Mouse (Mus musculus): ENCODE results near the gene Ccdc146. TPM values are rescaled to one million over a fixed set of nuclear protein-coding genes. Genes with fewer than 3 reads are reported as not detected.
"Not testable (repeated sequence)": the region's sequence is repeated elsewhere in the genome, so short reads cannot be mapped to it uniquely, and the experiment has no call there.

Gene Ccdc146
- total RNA-seq, 2 experiments from 2014 or later, result not detected

DNA sequence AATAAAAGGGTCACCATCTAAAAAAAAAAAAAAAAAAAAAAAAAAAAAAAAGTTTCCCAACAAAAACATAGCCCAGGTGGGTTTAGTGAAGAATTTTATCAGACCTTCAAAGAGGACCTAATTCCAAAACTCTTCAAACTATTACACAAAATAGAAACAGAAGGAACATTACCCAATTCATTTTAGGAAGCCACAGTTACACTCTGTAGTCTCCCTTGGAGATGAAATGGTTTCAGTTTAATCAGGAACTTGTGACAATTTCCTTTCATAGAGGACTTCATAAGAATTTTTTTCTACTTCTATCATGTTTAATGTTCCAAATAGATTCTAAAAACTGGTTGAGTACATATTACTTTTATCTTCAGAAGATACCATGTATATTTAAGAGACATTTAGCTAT is 72.8 kb downstream of the Ccdc146 start:
- no peak for ATAC-seq (replicated peaks; ENCODE audit: low FRiP score, poor library complexity, severe bottlenecking)

DNA sequence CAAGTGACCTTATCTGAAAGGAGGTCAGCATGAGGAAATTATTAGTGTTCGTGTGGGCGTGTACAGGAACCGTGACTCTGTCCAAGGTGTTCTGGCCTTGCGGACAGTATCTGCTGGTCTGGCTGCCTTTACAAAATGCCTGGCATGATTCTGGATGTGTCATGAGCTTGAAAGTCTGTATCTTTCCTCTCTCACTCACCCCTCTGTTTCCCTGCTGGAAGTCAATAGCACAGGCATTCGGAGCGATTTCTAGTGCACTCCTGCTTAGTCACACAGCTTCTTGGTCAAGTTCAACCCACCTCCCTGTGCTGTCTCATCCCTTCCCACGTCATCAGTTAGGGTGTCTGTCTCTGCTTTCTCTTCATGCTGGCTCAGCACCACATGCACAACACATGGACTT is 76.1 kb downstream of the Ccdc146 start:
- ATAC-seq (replicated peaks; ENCODE audit: low FRiP score, poor library complexity, severe bottlenecking), result no peak

- not testable (repeated sequence) for ATAC-seq (replicated peaks; ENCODE audit: low FRiP score, poor library complexity, severe bottlenecking)
These were observed 82.2 kb downstream of the Ccdc146 start for GRCm38 (mm10) chr5:21342265-21342664.

DNA sequence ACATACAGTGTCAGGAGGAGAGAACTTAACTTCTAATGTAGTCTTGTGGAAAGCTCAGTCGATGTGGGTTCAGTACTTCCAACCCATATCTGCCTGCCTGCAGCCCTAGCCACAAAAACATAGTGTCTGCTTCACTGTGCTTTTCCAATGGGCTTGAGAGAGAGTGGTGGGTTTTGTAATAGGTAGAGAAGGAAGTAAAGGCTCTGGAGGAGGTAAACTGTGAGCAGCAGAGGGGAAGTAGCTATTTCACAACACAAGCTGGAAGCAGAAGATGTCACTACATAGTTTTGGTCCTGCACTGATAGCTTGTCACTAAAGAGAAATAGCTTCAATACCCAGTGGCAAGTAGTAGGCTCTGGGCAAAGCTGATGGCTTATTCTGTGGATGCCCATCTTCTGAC is 92.4 kb downstream of the Ccdc146 start:
- no peak for ATAC-seq (replicated peaks; ENCODE audit: low FRiP score, poor library complexity, severe bottlenecking)

GRCm38 (mm10) chr5:21331656-21332055 is 92.8 kb downstream of the Ccdc146 start:
- ATAC-seq (replicated peaks; ENCODE audit: low FRiP score, poor library complexity, severe bottlenecking), result no peak

GRCm38 (mm10) chr5:21329672-21330665 is 94.5 kb downstream of the Ccdc146 start:
- ATAC-seq (replicated peaks; ENCODE audit: low FRiP score, poor library complexity, severe bottlenecking), result no peak

GRCm38 (mm10) chr5:21328560-21328959 is 95.9 kb downstream of the Ccdc146 start:
- no peak for ATAC-seq (replicated peaks; ENCODE audit: low FRiP score, poor library complexity, severe bottlenecking)

DNA sequence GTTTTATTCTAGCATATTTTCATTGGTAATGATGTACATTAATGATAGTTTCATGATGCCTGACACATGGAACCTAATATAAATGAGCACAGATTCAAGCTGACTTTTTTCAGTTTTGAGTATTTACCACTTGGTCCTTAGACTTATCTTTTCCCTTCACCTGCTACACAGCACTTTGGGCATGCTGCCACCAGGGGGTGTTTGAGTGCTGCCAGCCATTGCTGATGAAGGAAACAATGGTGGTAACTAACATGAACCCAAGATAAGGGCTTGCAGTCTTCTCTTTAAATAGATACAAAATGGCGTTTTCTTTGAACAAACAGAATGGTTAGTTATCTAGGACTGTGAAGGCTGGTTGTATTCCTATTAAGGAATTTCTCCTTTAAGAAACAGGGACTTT is 98.0 kb downstream of the Ccdc146 start:
- ATAC-seq (replicated peaks; ENCODE audit: low FRiP score, poor library complexity, severe bottlenecking), result no peak

DNA sequence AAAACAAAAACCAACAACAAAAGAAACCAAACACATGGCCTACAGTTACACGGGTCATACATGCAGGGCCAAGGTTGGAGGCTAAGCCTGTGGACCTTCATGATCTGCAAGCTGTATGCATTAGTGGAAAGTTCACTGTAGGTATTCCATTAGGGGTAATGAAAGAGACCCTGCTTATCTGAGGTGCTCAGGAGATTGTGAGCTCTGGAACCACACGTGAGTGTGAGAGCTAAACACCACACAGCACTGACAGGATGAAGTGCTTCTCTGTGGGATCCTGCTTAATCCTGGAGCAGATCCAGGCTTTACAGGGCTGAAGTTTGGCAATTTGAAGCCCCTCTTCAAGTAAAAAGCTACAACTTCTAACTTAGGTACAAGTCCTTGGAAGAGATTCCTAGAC is 104.3 kb downstream of the Ccdc146 start:
- no peak for ATAC-seq (replicated peaks; ENCODE audit: low FRiP score, poor library complexity, severe bottlenecking)

DNA sequence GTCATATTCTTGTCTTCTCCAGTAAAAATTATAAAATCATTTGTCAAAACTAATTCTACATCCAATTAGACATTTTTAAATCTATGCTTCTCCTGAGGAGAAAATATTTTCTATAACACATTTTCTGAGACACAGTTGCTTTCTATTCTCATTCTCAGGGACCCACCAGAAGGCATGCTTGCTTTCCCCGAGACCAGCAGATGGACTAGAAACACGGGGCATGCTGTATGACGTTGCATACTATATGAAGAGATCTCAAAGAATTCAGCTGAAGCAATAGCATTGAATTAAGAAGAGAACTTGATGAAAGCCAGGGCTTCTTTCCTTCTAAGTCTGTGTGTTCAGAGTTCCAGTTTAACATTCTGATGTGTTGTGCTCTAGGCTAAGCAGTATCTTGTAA is 109.8 kb downstream of the Ccdc146 start:
- ATAC-seq (replicated peaks; ENCODE audit: low FRiP score, poor library complexity, severe bottlenecking), result no peak

DNA sequence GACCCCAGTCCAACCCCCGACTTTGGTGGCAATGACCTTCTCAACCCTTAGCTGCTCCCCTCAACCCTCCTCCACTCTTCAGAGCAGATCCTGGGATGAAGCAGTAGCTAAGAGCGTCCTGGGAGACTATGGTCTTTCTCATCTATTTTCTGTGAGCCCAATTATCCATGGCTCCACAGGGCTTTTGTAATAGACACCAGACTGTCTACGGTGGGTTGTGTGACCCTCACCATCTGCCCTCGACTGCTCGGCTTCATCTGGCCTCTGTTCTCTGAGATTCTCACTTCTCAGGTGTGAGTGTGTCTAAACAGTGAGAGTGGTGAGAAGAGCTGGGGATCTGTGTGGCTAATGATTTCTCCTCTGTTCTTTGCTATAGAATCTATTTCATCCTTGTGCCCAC is 117.3 kb downstream of the Ccdc146 start:
- no peak for ATAC-seq (replicated peaks; ENCODE audit: low FRiP score, poor library complexity, severe bottlenecking)

DNA sequence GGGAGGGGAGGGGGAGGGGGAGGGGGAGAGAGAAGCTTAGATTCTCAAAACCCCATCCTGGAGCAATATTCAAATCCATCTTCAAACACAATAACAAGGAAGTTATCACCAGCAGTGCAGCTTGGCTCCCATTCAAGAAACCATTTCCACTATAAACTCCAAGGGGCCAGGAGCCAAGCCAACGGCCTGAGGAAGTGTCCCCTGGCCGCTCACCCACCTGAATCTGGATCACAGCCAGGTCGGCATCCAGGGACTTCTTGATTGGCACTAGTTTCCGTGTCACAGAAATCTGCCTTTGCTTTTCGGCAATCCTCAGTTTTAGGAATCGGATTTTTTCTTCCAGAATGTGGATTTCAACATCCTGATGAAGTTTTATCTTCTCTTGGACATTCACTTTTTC is 123.5 kb downstream of the Ccdc146 start:
- no peak for ATAC-seq (replicated peaks; ENCODE audit: low FRiP score, poor library complexity, severe bottlenecking)

DNA sequence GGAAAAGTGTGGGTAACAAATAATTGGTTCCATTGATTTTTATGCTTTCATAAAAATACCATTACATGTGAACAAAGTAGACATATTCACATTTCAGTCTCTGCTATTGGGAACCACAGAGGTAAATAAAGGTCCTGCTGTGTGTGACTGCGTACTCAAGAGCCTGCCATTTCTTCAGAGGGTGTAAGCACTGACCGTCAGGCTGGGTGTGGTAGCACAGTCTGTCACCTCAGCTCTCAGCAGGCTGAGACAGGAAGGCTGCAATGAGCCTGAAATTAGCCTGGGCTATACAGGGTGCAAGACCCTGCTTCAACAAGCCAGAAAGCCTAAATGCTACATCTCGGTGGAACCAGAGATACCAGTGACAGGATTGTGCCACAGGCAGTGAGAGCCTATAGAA is 124.4 kb downstream of the Ccdc146 start:
- no peak for ATAC-seq (replicated peaks; ENCODE audit: low FRiP score, poor library complexity, severe bottlenecking)

- ATAC-seq (replicated peaks; ENCODE audit: low FRiP score, poor library complexity, severe bottlenecking), result no peak
These were observed 125.3 kb downstream of the Ccdc146 start for GRCm38 (mm10) chr5:21299076-21299755.

- ATAC-seq (replicated peaks; ENCODE audit: low FRiP score, poor library complexity, severe bottlenecking), result no peak
These were observed 128.8 kb downstream of the Ccdc146 start for GRCm38 (mm10) chr5:21295683-21296082.

DNA sequence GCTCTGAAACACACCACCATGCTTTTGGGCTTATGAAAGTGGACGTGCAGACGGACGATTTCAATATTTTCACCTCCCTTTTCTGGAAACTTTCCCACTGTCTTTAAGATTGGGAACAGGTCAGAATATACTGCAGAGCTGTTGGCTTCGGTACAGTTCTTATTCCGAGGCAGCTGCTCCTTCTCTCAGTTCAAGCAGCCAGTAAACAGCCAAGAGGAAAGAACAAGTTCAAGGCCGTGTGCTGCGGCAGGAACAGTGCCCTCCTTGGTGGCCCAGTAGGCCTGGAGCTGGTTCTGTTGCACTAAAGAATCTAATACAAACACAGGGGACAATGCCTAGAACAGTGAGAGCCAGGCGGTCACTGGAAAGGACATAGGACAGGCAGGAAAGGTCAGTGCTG is 133.9 kb downstream of the Ccdc146 start:
- no peak for ATAC-seq (replicated peaks; ENCODE audit: low FRiP score, poor library complexity, severe bottlenecking)

GRCm38 (mm10) chr5:21288658-21289435 is 135.6 kb downstream of the Ccdc146 start:
- no peak for ATAC-seq (replicated peaks; ENCODE audit: low FRiP score, poor library complexity, severe bottlenecking)

GRCm38 (mm10) chr5:21283356-21284062 is 141.0 kb downstream of the Ccdc146 start:
- no peak for ATAC-seq (replicated peaks; ENCODE audit: low FRiP score, poor library complexity, severe bottlenecking)

GRCm38 (mm10) chr5:21277685-21278084 is 146.8 kb downstream of the Ccdc146 start:
- ATAC-seq (replicated peaks; ENCODE audit: low FRiP score, poor library complexity, severe bottlenecking), result not testable (repeated sequence)
